In genomic region chr11:80271096-80271495, GRCm38 (mm10) we compare ENCODE assay signal across 22 mouse cellular contexts. TPM values are rescaled to one million over a fixed set of nuclear protein-coding genes. Genes with fewer than 3 reads are reported as not detected.
DNase-seq lines count a peak whose midpoint lies in the region; ATAC-seq and TF ChIP-seq lines count a peak whose summit lies in the region.
"Had no signal": no experiment of that assay in that cellular context is flagged by ENCODE, and none has a peak within 500 bp of the region (broad histone marks: within the 10 kb centered on the region; RNA-seq: fewer than 3 reads in every experiment).

No protein-coding gene starts in this region.

- TF ChIP-seq CTCF in layer of hippocampus, adult 2 months (conservative IDR thresholded peaks at IDR 0.05), result no peak

- no peaks in the 10 kb centered on the region for H3K4me1 ChIP-seq in midbrain, embryonic 11.5 days (ENCODE audit: control insufficient read depth, insufficient read depth, low read length)
- H3K4me1 ChIP-seq in midbrain, embryonic 13.5 days (replicated peaks), result no peaks in the 10 kb centered on the region
- H3K4me1 ChIP-seq: embryonic facial prominence, embryonic 13.5 days; embryonic facial prominence, embryonic 15.5 days; forebrain, embryonic 10.5 days; forebrain, embryonic 12.5 days had no signal

- no peaks in the 10 kb centered on the region for H3K9me3 ChIP-seq in midbrain, embryonic 11.5 days (ENCODE audit: control insufficient read depth, low read length)
- H3K9me3 ChIP-seq in midbrain, embryonic 13.5 days, result no peaks in the 10 kb centered on the region
- H3K9me3 ChIP-seq: embryonic facial prominence, embryonic 13.5 days; embryonic facial prominence, embryonic 15.5 days had no signal

- no peaks in the 10 kb centered on the region for H3K36me3 ChIP-seq in midbrain, embryonic 11.5 days (ENCODE audit: control insufficient read depth, insufficient read depth, low read length)
- peaks cover 14% of the 10 kb centered on the region for H3K36me3 ChIP-seq in midbrain, embryonic 13.5 days

- H3K9ac ChIP-seq in midbrain, embryonic 11.5 days (ENCODE audit: low read length), result no peak overlapping the region
- H3K9ac ChIP-seq in midbrain, embryonic 13.5 days (replicated peaks), result no peak overlapping the region
- H3K9ac ChIP-seq: embryonic facial prominence, embryonic 13.5 days; embryonic facial prominence, embryonic 15.5 days; forebrain, embryonic 12.5 days had no signal

- H3K27me3 ChIP-seq in midbrain, embryonic 11.5 days (ENCODE audit: control insufficient read depth, insufficient read depth, low read length), result no peaks in the 10 kb centered on the region
- H3K27me3 ChIP-seq in midbrain, embryonic 13.5 days, result no peaks in the 10 kb centered on the region
- H3K27me3 ChIP-seq: embryonic facial prominence, embryonic 13.5 days; embryonic facial prominence, embryonic 15.5 days; forebrain, embryonic 12.5 days; Patski had no signal

- WGBS in midbrain, embryonic 11.5 days, result 90% methylated on average over 5 of the region's 5 CpGs
- WGBS in midbrain, embryonic 13.5 days, result 86% methylated on average over 5 of the region's 5 CpGs

- DNase-seq in layer of hippocampus, adult 2 months (ENCODE audit: low spot score in 2 of 2), result no peak
- DNase-seq in layer of hippocampus, adult 8-10 months (ENCODE audit: low spot score in 2 of 2), result no peak
- DNase-seq in midbrain, embryonic 11.5 days (ENCODE audit: low spot score, missing footprints), result peak; percentile 62
- DNase-seq in embryo, embryonic 9.5 days (ENCODE audit: extremely low spot score), result no peak
- DNase-seq: adrenal gland, adult 8-10 months; adrenal gland, postnatal 14 days; adrenal gland, postnatal 36 days; cerebellum, adult 11-12 months; cerebellum, adult 2 months; cerebellum, adult 9-10 months; cerebellum, postnatal 10 days; cerebellum, postnatal 25 days had no signal

- no peak for ATAC-seq in midbrain, embryonic 11.5 days (ENCODE audit: low FRiP score)
- no peak for ATAC-seq in midbrain, embryonic 13.5 days
- ATAC-seq: activated CD4-positive, CD25-positive, alpha-beta regulatory T cell, adult 4 months; forebrain, embryonic 14.5 days; forebrain, embryonic 16.5 days; Patski had no signal

- peak overlapping the region; percentile 54 for H3K27ac ChIP-seq in layer of hippocampus, adult 2 months
- H3K27ac ChIP-seq in midbrain, embryonic 11.5 days (ENCODE audit: low read depth, low read length), result no peak overlapping the region
- H3K27ac ChIP-seq in midbrain, embryonic 13.5 days, result no peak overlapping the region
- H3K27ac ChIP-seq: embryonic facial prominence, embryonic 13.5 days; embryonic facial prominence, embryonic 15.5 days; forebrain, embryonic 10.5 days; forebrain, embryonic 12.5 days had no signal

- no peak overlapping the region for H3K4me3 ChIP-seq in layer of hippocampus, adult 2 months
- H3K4me3 ChIP-seq in midbrain, embryonic 11.5 days (ENCODE audit: low read depth, low read length), result no peak overlapping the region
- no peak overlapping the region for H3K4me3 ChIP-seq in midbrain, embryonic 13.5 days (replicated peaks)
- H3K4me3 ChIP-seq: embryonic facial prominence, embryonic 13.5 days; embryonic facial prominence, embryonic 15.5 days; erythroblast, embryonic 14.5 days; forebrain, embryonic 10.5 days; forebrain, embryonic 12.5 days had no signal

- H3K4me2 ChIP-seq in midbrain, embryonic 11.5 days, result no peak overlapping the region
- H3K4me2 ChIP-seq in midbrain, embryonic 13.5 days (replicated peaks), result no peak overlapping the region
- H3K4me2 ChIP-seq: embryonic facial prominence, embryonic 13.5 days; embryonic facial prominence, embryonic 15.5 days; forebrain, embryonic 12.5 days had no signal

RNA-seq across cellular contexts. Expression of gene Rhbdl3, which starts 29.6 kb away (rescaled TPM):
- 10 to 100 TPM; 27.2 to 27.6 TPM for total RNA-seq in layer of hippocampus, adult 2 months (2021)
- 10 to 100 TPM; 26.0 to 29.6 (median 28.2) TPM for total RNA-seq in layer of hippocampus, adult 8-10 months (2022)
- 14.9 and 15.2 TPM in 2 replicates for polyA plus RNA-seq in midbrain, embryonic 11.5 days (2014; fragmentation: Nextera tagmentation; extraction: Ambion mirVana)
- 15.3 and 28.0 TPM in 2 replicates for polyA plus RNA-seq in midbrain, embryonic 13.5 days (2015; fragmentation: Nextera tagmentation; extraction: Ambion mirVana)
- polyA plus RNA-seq: erythroblast, embryonic 14.5 days had no signal
